Mouse (Mus musculus): ENCODE results near the gene Akap13. TPM values are rescaled to one million over a fixed set of nuclear protein-coding genes. Genes with fewer than 3 reads are reported as not detected.

Gene Akap13
- total RNA-seq, 2 experiments from 2014 or later, result 53.7 to 59.6 TPM

GRCm38 (mm10) chr7:75656896-75657295 is 201.6 kb downstream of the Akap13 start:
- no peak for DNase-seq (ENCODE audit: low spot score in 2 of 2)

- DNase-seq (ENCODE audit: low spot score in 2 of 2), result no peak
These were observed 209.1 kb downstream of the Akap13 start for GRCm38 (mm10) chr7:75664455-75664854.

- DNase-seq (ENCODE audit: low spot score in 2 of 2), result no peak
These were observed 211.6 kb downstream of the Akap13 start for GRCm38 (mm10) chr7:75666982-75667381.

GRCm38 (mm10) chr7:75667531-75667930 is 212.2 kb downstream of the Akap13 start:
- no peak for DNase-seq (ENCODE audit: low spot score in 2 of 2)

- DNase-seq (ENCODE audit: low spot score in 2 of 2), result no peak
These were observed 213.1 kb downstream of the Akap13 start for GRCm38 (mm10) chr7:75668396-75668795.

- no peak for DNase-seq (ENCODE audit: low spot score in 2 of 2)
These were observed 214.1 kb downstream of the Akap13 start for GRCm38 (mm10) chr7:75669416-75669815.

GRCm38 (mm10) chr7:75679631-75680030 is 224.3 kb downstream of the Akap13 start:
- no peak for DNase-seq (ENCODE audit: low spot score in 2 of 2)

GRCm38 (mm10) chr7:75682901-75683300 is 227.6 kb downstream of the Akap13 start:
- no peak for DNase-seq (ENCODE audit: low spot score in 2 of 2)

GRCm38 (mm10) chr7:75683410-75683809 is 228.1 kb downstream of the Akap13 start:
- no peak for DNase-seq (ENCODE audit: low spot score in 2 of 2)

GRCm38 (mm10) chr7:75684976-75685375 is 229.6 kb downstream of the Akap13 start:
- no peak for DNase-seq (ENCODE audit: low spot score in 2 of 2)

- DNase-seq (ENCODE audit: low spot score in 2 of 2), result no peak
These were observed 230.9 kb downstream of the Akap13 start for GRCm38 (mm10) chr7:75686046-75686826.

GRCm38 (mm10) chr7:75686827-75687164 is 231.5 kb downstream of the Akap13 start:
- DNase-seq (ENCODE audit: low spot score in 2 of 2), result no peak

GRCm38 (mm10) chr7:75688144-75688543 is 232.8 kb downstream of the Akap13 start:
- no peak for DNase-seq (ENCODE audit: low spot score in 2 of 2)

GRCm38 (mm10) chr7:75694777-75695176 is 239.4 kb downstream of the Akap13 start:
- DNase-seq (ENCODE audit: low spot score in 2 of 2), result no peak

- no peak for DNase-seq (ENCODE audit: low spot score in 2 of 2)
These were observed 244.5 kb downstream of the Akap13 start for GRCm38 (mm10) chr7:75699836-75700235.

GRCm38 (mm10) chr7:75700771-75701345 is 245.5 kb downstream of the Akap13 start:
- no peak for DNase-seq (ENCODE audit: low spot score in 2 of 2)

- no peak for DNase-seq (ENCODE audit: low spot score in 2 of 2)
These were observed 246.4 kb downstream of the Akap13 start for GRCm38 (mm10) chr7:75701761-75702160.

- DNase-seq (ENCODE audit: low spot score in 2 of 2), result no peak
These were observed 247.0 kb downstream of the Akap13 start for GRCm38 (mm10) chr7:75702368-75702767.

- no peak for DNase-seq (ENCODE audit: low spot score in 2 of 2)
These were observed 247.8 kb downstream of the Akap13 start for GRCm38 (mm10) chr7:75702966-75703645.

- no peak for DNase-seq (ENCODE audit: low spot score in 2 of 2)
These were observed 249.5 kb downstream of the Akap13 start for GRCm38 (mm10) chr7:75704862-75705261.

GRCm38 (mm10) chr7:75709936-75710335 is 254.6 kb downstream of the Akap13 start:
- no peak for DNase-seq (ENCODE audit: low spot score in 2 of 2)

GRCm38 (mm10) chr7:75710920-75711319 is 255.6 kb downstream of the Akap13 start:
- no peak for DNase-seq (ENCODE audit: low spot score in 2 of 2)
